Mouse (Mus musculus) adrenal gland, postnatal 36 days (tissue): ENCODE measurements at regions not wholly inside any gene's neighbourhood (a gene's known extent, or its start where the extent isn't known, plus 50 kb on each side); places are given as distances from the start of the nearest gene placed in this dataset.
A peak's percentile ranks its signal among the peaks of the same experiment; 100 is the strongest.

Experiments used
- DNase-seq, 2 experiments: peaks; one replicate each; pipeline ENCODE4 v3.0.0; 2021; ENCODE audit warnings: mixed read lengths in 1 of 2

- DNase-seq = no peak
These were observed 149.9 kb upstream of the Sox11 start for GRCm38 (mm10) chr12:27492270-27492669.

DNA sequence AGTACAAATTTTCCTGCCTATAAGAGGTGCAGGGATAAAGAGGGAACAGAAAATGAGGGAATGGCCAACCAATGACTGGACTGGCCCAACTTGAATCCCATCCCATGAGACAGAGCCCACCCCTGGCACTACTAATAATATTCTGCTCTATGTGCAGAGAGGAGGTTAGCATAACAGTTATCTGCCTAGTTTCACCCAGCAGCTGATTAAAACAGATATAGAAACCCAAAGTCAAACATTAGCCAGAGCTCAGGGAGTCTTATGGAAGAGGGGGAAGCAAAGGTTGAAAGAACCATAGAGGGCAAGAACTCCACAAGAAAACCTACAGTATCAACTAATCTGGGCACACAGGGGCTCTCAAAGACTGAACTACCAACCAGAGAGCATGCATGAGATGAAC, 138.9 kb upstream of the Sox11 start:
- DNase-seq = no peak

- DNase-seq = no peak
These were observed 137.2 kb upstream of the Sox11 start for GRCm38 (mm10) chr12:27479601-27480001.

DNA sequence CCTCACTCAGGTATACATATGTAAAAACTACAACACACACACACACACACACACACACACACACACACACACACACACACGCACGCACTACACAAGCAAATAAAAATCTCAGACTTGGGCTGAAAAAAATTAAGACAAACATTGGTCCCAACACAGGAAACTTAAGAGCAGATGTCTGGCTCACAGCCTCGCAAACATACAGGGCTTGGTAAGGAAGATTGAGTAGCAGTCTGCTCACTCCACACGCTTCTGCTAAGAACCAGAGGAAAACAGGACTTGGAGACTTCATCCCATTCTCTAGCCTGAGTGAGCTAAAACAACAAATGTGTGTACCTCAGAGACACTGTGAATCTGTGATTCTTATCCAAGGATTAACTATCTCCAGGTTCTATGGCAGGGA, 132.3 kb upstream of the Sox11 start:
- DNase-seq = no peak

DNA sequence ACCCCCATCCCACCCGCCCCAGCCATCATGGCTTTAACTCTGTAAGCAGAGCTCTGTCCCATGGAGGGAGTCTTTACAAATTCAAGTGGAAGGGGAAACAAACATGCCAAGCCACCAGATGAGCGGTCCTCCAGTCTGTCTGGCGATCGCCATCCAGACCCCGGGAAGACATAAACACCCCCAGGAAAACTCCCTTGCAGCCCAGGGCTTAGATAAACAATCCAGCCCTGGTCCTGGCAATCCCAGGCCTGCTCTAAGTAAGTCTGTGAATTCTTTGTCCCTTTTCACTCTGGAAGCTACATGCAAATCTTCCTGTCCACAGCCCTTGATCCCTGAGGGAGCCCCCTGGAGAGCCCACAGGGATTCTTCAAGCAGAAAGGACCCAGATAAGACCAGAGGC, 129.2 kb upstream of the Sox11 start:
- DNase-seq = no peak

- DNase-seq = no peak
These were observed 128.0 kb upstream of the Sox11 start for GRCm38 (mm10) chr12:27470346-27470745.

DNA sequence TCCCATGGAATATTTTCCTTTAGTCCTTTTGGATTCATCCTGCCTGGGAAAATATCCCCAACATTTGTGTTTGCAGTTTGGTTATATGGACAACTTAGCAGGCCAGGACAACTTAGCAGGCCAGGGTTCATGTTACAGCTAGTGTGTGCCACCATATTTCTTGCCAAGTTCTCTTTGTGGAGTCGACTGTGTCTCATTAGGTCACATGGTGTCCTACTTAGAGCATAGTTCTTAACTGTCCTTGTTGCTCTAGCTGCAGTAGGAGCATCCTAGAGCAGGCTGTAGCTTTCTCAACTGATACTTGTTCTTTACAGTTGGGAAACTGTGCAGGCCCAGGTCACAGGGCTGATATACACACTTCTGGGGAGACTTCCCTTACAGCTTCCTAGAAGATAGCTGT, 126.4 kb upstream of the Sox11 start:
- no peak for DNase-seq

DNA sequence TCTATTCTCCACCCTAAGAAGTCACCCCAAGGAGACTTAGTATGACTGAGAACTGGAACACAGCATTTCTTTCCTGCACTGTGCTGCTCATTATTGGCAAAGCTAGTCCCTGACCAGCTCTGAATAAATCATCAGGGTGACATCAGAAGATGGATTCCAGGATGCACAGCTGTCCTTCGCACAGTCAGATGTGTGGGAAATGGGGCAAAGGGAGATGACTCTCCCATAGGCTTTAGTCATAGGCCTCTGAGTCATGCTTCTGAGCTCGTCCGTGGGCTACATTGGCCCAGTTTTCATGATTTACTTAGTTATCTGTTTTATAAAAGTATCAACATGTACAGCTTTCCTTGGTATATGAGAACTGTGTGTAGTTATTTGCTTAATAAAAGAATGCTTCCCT, 125.8 kb upstream of the Sox11 start:
- DNase-seq = peak; percentile 43

GRCm38 (mm10) chr12:27465499-27466150, 123.3 kb upstream of the Sox11 start:
- DNase-seq = no peak

DNA sequence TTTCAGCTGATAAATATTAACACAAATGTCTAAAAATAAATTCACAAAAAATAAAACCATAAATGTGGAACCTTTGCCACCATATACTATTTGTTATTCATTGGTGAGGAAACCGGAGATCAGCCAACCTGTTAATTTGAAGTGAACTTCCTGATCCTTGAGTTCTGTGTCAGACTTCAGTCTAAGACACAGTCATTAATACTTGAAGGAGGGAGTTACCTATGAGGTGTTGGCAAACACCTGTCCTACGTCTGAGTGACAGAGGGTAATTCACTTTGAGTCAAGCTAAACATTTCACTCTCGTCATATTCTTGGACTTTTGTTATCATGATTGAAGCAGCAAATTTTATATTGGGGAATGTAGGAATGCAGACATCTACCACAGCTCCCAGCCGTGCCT, 116.3 kb upstream of the Sox11 start:
- DNase-seq = no peak

GRCm38 (mm10) chr12:27437661-27438345, 95.4 kb upstream of the Sox11 start:
- no peak for DNase-seq

- DNase-seq = no peak
These were observed 89.0 kb upstream of the Sox11 start for GRCm38 (mm10) chr12:27431338-27431737.

DNA sequence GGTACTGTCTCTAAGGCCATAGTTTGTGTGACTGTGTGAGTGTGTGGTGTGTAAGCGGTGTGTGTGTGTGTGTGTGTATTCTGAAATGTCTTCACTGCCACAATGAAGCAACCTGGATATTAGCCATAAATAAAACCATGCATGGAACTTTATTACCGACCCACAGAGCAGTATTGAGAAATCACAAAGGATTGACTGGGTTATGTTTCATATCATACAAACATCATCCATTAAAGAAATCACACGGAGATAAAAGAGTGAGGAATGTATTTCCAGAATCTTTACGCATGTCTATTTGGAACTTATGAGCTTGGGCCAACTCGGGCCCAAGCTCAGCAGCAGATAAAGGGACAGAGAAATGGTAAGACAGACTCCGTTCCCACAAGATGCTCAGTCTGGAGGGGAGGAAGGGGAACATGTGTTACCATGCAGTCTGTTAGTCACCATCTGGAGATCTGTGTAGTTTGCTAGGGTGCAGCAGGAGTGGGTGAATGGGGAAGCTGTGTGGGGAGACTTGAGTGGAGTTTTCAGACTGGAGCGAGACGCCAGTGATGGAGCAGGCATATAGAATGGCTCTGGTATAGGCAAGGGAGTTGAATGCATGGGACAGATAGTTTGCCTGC, 75.1 kb upstream of the Sox11 start:
- no peak for DNase-seq

- no peak for DNase-seq
These were observed 68.2 kb upstream of the Sox11 start for GRCm38 (mm10) chr12:27410555-27410954.

DNA sequence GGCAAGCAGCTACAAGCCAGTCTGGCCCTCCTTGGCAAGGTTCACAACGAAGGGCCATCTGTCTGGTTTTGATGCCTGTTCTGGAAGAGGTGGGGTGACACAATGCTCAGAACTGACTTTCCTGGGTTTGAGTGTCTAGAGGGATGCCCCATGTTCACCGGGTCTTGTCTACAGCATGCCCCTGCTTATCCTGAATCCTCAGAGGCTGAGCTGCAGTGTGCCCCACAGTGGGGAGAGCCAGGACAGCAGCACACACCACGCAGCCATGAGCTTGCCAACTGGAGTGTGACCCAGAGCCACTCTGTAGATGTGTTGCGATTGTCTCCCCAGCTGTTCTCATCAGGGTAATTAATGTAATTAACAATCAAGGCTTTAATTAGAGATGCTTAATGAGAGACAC, 66.1 kb upstream of the Sox11 start:
- DNase-seq = no peak

- no peak for DNase-seq
These were observed 57.0 kb upstream of the Sox11 start for GRCm38 (mm10) chr12:27399392-27399791.
